Mouse (Mus musculus) G1E (cell line): ENCODE data around the gene Best1.

Source experiments
- CTCF ChIP-seq: IDR thresholded peaks from 2 replicates; pipeline ENCODE4 v1.5.1; 2012; ENCODE audit warnings: low read depth, low read length, inconsistent platforms, mixed read lengths
- GATA1 ChIP-seq: IDR thresholded peaks from 2 replicates; pipeline ENCODE4 v1.6.1; 2012; ENCODE audit warnings: borderline replicate concordance, low read length, inconsistent platforms, mixed read lengths
- GATA2 ChIP-seq: IDR thresholded peaks from 2 replicates; pipeline ENCODE4 v1.6.1; 2012; ENCODE audit warnings: low read depth, low read length, inconsistent platforms, borderline replicate concordance
- POLR2AphosphoS5 ChIP-seq: IDR thresholded peaks from 2 replicates; pipeline ENCODE4 v1.6.1; 2012; ENCODE audit warnings: low read depth, low read length, inconsistent platforms; ENCODE audit not compliant: insufficient replicate concordance

DNA sequence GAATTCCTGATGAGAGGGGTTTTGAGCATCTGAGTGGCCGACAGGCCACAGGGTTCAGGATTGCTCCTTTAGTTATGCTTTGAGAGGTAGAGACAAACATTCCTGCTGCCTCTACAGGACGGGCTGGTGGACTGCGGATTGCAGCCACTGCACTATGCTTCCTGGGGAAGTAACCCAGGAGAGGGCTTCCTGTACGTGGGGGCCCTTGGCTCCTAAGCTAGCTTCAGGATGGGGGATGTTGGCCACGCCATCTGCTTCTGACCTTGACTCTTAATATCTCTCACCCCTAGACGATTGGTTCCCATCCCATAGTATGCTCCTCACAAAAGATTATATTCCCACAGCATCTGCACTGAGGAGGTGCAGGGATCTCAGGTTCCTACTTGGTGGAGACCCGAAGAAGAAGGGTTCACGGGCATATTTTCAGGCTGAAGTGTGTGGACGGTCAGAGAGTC is 21.9 kb upstream of the Best1 start:
- TF ChIP-seq CTCF, result no peak
- TF ChIP-seq POLR2AphosphoS5, result no peak
- TF ChIP-seq GATA2, result no peak
- TF ChIP-seq GATA1, result no peak
